Mouse (Mus musculus) spleen, adult 12 weeks (tissue): ENCODE measurements around the gene Gcgr.
"Not testable (repeated sequence)": the region's sequence is repeated elsewhere in the genome, so short reads cannot be mapped to it uniquely, and the experiment has no call there.

Source experiments
- DNase-seq: peaks from one replicate; pipeline ENCODE4 v3.0.0; 2022; ENCODE audit warnings: low spot score

Gene Gcgr

GRCm38 (mm10) chr11:120506899-120507298 lies 23.6 kb upstream of the Gcgr start:
- no peak for DNase-seq

DNA sequence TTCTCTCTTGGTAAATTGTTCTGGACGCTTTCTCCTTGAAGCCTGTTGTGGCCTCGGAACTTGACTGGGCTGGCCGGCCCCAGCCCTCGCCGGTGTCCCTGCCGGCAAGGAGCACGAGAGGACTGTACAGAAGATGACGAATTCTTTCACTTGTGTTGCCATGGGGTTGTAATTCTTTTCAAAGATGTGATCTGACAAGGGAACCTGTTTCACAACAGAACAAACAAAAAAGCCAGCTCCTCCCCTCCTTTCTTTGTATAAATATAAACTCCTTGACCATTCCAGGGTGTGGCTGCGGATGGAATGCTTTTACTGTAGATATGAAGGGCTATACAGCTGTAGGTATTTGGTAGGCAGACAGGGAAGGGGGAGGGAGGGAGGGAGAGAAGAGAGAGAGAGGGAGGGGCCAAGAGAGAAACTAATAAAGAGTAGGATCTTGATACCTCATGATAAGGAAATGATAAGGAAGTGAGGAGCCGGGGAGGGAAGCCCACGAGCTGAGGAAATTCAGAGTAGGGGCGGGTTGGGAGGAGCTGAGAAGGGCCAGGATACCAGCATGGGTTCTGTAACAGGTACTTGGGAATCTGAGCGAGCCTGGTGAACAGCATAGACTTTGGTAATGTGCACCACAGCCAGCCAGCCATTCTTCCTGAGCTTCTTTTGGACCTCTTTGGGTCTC lies 22.7 kb upstream of the Gcgr start:
- no peak for DNase-seq

GRCm38 (mm10) chr11:120508290-120508870 lies 22.1 kb upstream of the Gcgr start:
- DNase-seq = no peak

- DNase-seq = no peak
Observed at GRCm38 (mm10) chr11:120509940-120510339, 20.6 kb upstream of the Gcgr start.

DNA sequence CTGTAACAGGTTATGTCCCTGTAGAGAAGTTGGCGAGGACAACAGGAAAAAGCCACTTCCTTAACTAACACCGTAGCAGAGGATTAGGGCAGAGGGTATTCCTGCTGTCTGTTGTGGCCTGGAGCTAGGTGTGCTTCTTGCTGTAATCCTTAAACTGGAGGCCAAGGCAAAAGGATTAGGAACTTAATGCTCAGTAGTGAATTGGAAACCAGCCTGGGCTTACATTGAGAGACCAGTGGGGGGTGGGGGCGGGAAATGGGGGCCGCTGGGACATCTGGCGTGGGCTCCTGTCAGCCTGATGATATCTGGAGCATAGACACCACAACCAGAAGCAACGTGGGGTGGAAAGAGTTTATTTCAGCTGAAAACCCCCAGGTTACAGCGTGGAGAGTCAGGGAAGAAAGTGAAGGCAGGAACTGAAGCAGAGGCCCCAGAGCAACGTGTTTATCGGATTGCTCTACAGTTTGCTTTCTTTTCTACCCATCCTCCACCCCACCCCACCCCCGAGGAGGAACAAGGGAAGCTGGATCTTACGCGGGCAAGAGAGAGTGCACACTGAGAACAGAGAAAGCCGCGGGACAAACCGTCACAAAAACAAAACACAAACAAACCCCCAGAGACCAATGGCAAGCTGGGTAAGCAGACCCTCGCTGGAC lies 20.0 kb upstream of the Gcgr start:
- DNase-seq = no peak

GRCm38 (mm10) chr11:120512790-120513453 lies 17.6 kb upstream of the Gcgr start:
- no peak for DNase-seq

- DNase-seq = not testable (repeated sequence)
Observed at GRCm38 (mm10) chr11:120514262-120514661, 16.2 kb upstream of the Gcgr start.

DNA sequence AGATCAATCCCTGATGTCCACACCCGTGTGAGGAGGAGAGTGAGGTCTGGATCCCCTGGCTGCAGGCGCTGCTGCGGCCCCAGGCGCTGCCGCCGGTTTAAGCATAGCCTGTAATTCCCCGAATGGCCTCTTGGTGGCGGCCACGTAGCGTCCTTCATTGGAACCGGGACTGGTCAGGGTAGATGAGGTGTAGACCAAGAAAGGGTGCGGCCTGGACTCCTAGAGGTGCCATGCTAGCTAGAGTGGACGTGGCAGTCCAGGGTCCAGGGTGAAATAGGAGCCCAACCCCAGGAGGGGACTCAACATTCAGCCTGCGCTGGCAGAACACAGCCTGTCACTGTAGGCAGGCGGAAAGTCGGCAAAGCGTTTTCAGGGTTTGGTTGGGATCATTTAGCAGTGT lies 14.9 kb upstream of the Gcgr start:
- peak; percentile 76 for DNase-seq

- DNase-seq = no peak
Observed at GRCm38 (mm10) chr11:120517147-120517546, 13.4 kb upstream of the Gcgr start.

DNA sequence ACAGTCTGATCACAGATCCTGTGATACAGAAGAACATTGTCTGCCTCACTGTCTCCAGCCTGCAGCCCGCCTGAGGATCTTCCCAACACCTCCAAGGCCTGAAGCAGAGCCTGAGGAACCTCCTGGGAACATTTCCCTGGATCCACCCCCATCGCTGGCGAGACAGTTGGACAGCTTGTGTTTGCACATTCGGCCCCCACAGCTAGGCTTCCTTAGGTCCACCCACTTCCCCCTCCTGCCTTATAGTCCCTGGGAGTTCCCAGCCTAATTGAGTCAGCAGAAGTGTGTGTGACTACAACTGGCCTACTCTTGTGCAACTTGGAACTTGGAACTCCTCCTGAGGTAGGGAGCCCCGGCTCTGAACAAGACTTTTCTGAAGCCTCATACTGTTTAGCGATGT lies 12.5 kb upstream of the Gcgr start:
- DNase-seq = no peak

DNA sequence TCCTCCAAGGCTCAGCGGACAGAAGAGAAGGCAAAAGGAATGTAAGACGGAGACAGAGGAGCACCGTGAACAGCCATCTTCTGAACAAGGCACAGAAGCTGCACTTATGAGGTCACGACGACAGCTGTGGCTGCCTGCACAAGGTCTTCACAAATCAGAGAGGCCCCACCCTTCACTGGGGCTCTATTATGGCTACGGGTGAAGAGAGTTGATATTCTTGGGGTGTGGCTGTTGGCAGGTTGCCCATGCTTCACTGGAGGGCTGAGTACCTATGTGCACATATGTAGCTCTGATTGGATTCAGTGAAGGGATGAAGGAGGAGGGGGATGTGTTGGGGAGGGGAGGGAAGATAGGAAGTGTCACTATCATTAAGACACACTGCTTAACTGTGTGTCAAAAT lies 11.9 kb upstream of the Gcgr start:
- DNase-seq = no peak

- DNase-seq = no peak
Observed at GRCm38 (mm10) chr11:120519738-120520137, 10.8 kb upstream of the Gcgr start.

DNA sequence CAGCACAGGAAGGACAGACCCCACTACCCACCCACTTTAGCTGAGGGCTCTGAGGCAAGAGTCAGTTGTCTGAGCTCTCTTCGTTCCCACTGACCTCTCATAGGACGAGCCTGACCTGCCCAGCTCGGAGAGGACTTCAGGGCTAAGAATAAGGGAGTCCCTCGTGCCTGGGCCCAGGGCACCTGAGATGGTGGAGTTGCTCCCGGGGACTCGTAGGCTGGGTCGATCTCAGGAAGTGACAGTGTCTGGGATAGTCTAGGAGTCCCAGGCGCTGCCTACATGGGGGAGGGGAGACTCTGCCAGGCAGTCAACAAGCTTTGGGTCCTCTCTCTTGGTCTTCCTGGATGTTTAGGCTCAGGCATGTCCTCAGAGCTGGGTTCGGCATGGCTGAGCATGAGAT lies 10.0 kb upstream of the Gcgr start:
- DNase-seq = no peak

DNA sequence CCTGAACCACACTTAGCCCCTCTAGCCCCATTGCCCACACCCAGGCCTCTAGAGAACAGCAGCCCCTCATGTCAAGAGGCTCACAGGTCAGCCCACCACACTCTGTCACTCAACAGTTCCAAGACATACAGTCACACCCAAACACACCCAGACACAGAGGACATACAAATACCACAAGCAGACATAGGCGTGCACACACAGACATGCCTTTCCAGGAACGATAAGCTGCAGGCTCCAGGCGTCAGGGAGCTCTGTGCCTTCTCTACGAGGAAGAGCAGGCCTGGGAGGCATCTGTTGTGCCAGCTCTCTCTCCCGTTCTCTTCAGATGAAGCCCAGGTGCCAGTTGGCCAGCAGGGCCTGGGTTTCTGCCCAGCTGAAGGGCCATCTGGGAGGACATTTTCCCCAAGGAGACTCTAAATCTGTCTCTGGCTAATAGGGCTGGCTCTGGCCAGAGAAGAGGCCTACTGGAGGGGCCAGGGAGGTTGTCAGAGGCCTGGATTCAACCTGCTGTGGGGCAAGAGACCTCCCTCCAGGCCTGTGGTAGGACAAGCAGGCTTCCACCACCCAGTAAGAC lies 9.4 kb upstream of the Gcgr start:
- DNase-seq = no peak

DNA sequence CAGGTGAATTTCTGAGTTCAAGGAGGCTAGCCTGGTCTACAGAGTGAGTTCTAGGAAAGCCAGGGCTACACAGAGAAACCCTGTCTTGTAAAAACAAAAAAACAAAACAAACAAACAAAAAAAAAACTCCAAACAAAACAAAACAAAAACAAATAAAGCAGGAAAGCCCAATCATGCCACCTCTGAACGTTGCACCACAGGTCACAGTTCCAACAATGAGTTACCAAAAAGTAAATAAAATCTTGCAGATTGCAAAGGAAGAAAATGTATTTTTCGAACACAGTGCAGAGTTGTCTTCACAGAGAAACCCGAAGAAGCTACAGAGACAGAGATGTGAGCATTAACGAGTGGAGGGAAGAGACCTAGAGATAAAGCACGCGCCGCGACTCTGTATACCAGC lies 7.9 kb upstream of the Gcgr start:
- no peak for DNase-seq

- DNase-seq = no peak
Observed at GRCm38 (mm10) chr11:120525959-120526358, 4.5 kb upstream of the Gcgr start.

DNA sequence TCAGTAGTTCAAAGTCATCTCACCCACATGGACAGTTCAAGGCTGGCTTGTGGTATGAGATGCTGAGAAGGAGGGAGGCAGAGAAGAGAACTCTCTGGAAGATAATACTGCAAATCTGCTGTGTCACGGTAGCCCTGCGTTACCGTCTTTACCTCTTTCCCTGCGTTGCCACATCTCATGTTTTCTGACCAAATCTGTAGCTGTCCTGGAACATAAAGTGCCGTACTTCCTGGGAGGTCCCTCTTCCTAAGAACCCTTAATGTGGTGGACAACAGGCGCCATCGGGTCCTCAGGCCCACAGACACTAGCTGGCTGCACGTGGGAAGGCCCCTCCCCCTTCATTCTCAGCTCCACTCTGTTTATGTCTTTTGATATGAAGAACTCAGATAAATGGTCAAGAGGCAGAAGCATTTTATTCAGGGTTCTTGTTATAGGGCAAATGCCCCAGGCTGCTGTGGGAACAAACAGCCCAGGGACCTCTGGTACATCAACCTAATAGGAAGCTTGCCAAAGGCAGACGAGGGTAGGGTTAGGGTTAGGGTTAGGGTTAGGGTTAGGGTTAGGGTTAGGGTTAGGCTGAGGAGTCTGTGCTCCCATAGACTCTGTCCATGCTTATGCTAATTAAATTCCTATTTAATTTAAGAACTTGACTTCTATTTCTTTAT lies 2.7 kb upstream of the Gcgr start:
- no peak for DNase-seq

GRCm38 (mm10) chr11:120528903-120529302 lies 1.6 kb upstream of the Gcgr start:
- DNase-seq = no peak

GRCm38 (mm10) chr11:120531646-120532045 lies 1.1 kb downstream of the Gcgr start:
- no peak for DNase-seq

DNA sequence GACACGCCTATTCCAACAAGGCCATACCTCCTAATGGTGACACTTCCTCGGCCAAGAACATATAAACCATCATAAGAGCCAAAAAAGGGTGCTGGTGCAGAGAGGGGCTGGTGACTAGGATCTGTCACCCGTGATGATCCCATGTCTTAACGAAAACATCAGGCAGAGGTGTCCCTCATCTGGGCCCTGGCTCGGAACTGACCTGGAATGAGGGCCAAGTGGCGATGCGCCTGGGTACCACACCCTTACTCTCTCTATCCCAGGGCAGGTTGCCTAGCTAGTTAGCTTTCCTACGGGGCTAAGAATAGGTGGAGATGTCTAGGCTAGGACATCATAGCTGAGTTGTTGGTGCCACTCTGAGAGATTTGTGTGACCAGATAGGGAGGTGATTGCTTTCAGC lies 3.6 kb downstream of the Gcgr start:
- no peak for DNase-seq

DNA sequence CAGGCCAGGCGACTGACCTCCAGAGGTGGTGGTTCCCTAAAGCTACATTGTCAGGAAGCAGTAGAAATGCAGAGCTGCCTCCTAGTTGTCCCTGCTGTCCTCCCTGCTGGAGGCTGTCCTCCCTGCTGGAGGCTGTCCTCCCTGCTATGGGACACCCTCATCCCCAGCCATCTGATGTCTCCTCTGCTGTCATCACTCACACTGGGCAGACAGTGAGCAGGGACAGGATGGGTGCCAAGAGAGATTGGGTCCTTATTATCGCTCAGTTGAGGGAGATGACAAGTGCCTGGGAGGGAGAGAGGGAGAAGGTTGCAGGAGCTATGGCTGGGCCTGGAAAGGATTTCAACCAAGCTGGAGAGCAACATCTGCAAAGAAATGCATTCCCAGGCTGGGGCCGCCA lies 4.6 kb downstream of the Gcgr start:
- no peak for DNase-seq

- no peak for DNase-seq
Observed at GRCm38 (mm10) chr11:120535804-120536203, 5.3 kb downstream of the Gcgr start.
